Mouse (Mus musculus): ENCODE measurements around the gene Shf. TPM values are rescaled to one million over a fixed set of nuclear protein-coding genes. Genes with fewer than 3 reads are reported as not detected.
"Not testable (repeated sequence)": the region's sequence is repeated elsewhere in the genome, so short reads cannot be mapped to it uniquely, and the experiment has no call there.

Shf gene
- 5.4 and 6.5 TPM in 2 replicates for polyA plus RNA-seq (2016; fragmentation: Nextera tagmentation; extraction: Ambion mirVana)

GRCm38 (mm10) chr2:122368995-122369739 lies at the start of gene Shf:
TSS of gene Shf (minus strand) at chr2:122369162.
- peak within 1 kb of the TSS; percentile 69 for H3K27ac ChIP-seq
- H3K27me3 ChIP-seq: peaks cover 4% of the 10 kb centered on the region; the same call in 1 of the 2 replicates
- peak within 1 kb of the TSS; percentile 91 for H3K4me3 ChIP-seq (replicated peaks)
- peak within 1 kb of the TSS; percentile 93 for H3K9ac ChIP-seq (replicated peaks)
- no peaks in the 10 kb centered on the region for H3K9me3 ChIP-seq
- WGBS: 3% methylated on average over 31 of the region's 54 CpGs
- ATAC-seq (ENCODE audit: insufficient number of reproducible peaks, insufficient read depth, low FRiP score, low TSS enrichment, low read depth): peak; percentile 89
- peaks cover 28% of the 10 kb centered on the region for H3K4me1 ChIP-seq (replicated peaks)
- peaks cover 9% of the 10 kb centered on the region for H3K36me3 ChIP-seq
- peak within 1 kb of the TSS; percentile 88 for H3K4me2 ChIP-seq

- H3K9me3 ChIP-seq: no peaks in the 10 kb centered on the region
- no peak overlapping the region for H3K4me2 ChIP-seq
- no peaks in the 10 kb centered on the region for H3K36me3 ChIP-seq
- H3K27me3 ChIP-seq: no peaks in the 10 kb centered on the region
- H3K4me1 ChIP-seq (replicated peaks): no peaks in the 10 kb centered on the region
- no peak overlapping the region for H3K4me3 ChIP-seq (replicated peaks)
- WGBS: 82% methylated on average over 7 of the region's 7 CpGs
- no peak overlapping the region for H3K27ac ChIP-seq
- no peak for ATAC-seq (ENCODE audit: insufficient number of reproducible peaks, insufficient read depth, low FRiP score, low TSS enrichment, low read depth)
- no peak overlapping the region for H3K9ac ChIP-seq (replicated peaks)
These were observed 40.0 kb upstream of the Shf start for GRCm38 (mm10) chr2:122408928-122409327.

GRCm38 (mm10) chr2:122407607-122408006 lies 38.6 kb upstream of the Shf start:
- 88% methylated on average over 2 of the region's 2 CpGs for WGBS
- ATAC-seq (ENCODE audit: insufficient number of reproducible peaks, insufficient read depth, low FRiP score, low TSS enrichment, low read depth): no peak
- H3K4me1 ChIP-seq (replicated peaks): no peaks in the 10 kb centered on the region
- H3K4me3 ChIP-seq (replicated peaks): no peak overlapping the region
- no peak overlapping the region for H3K4me2 ChIP-seq
- no peak overlapping the region for H3K27ac ChIP-seq
- H3K27me3 ChIP-seq: no peaks in the 10 kb centered on the region
- no peaks in the 10 kb centered on the region for H3K36me3 ChIP-seq
- no peak overlapping the region for H3K9ac ChIP-seq (replicated peaks)
- no peaks in the 10 kb centered on the region for H3K9me3 ChIP-seq

GRCm38 (mm10) chr2:122396150-122396549 lies 27.2 kb upstream of the Shf start:
- Histone ChIP-seq H3K9me3 (no peaks in the 10 kb centered on the region), H3K9ac (replicated peaks) (no peak overlapping the region), H3K4me2 (no peak overlapping the region), H3K4me1 (replicated peaks) (no peaks in the 10 kb centered on the region), H3K27ac (no peak overlapping the region), H3K36me3 (no peaks in the 10 kb centered on the region), H3K4me3 (replicated peaks) (no peak overlapping the region), H3K27me3 (no peaks in the 10 kb centered on the region)
- WGBS: 87% methylated on average over 1 of the region's 1 CpGs
- ATAC-seq (ENCODE audit: insufficient number of reproducible peaks, insufficient read depth, low FRiP score, low TSS enrichment, low read depth): no peak

- WGBS: 93% methylated on average over 3 of the region's 3 CpGs
- H3K9ac ChIP-seq (replicated peaks); ATAC-seq (ENCODE audit: insufficient number of reproducible peaks, insufficient read depth, low FRiP score, low TSS enrichment, low read depth); H3K4me2 ChIP-seq; H3K9me3 ChIP-seq; H3K4me3 ChIP-seq (replicated peaks); H3K27ac ChIP-seq; H3K4me1 ChIP-seq (replicated peaks); H3K27me3 ChIP-seq; H3K36me3 ChIP-seq: not testable (repeated sequence)
These were observed 18.2 kb upstream of the Shf start for GRCm38 (mm10) chr2:122387135-122387534.

GRCm38 (mm10) chr2:122385095-122385494 lies 16.1 kb upstream of the Shf start:
- H3K36me3 ChIP-seq: no peaks in the 10 kb centered on the region

GRCm38 (mm10) chr2:122382121-122382520 lies 13.2 kb upstream of the Shf start:
- 76% methylated on average over 6 of the region's 6 CpGs for WGBS

More at GRCm38 (mm10) chr2:122385095-122385494, 16.1 kb upstream of the Shf start:
- H3K4me1 ChIP-seq (replicated peaks): no peaks in the 10 kb centered on the region
- no peak for ATAC-seq (ENCODE audit: insufficient number of reproducible peaks, insufficient read depth, low FRiP score, low TSS enrichment, low read depth)
- H3K9ac ChIP-seq (replicated peaks): no peak overlapping the region
- WGBS: 38% methylated on average over 3 of the region's 3 CpGs
- no peak overlapping the region for H3K4me2 ChIP-seq
- no peak overlapping the region for H3K4me3 ChIP-seq (replicated peaks)
- H3K27me3 ChIP-seq: no peaks in the 10 kb centered on the region
- H3K9me3 ChIP-seq: no peaks in the 10 kb centered on the region
- no peak overlapping the region for H3K27ac ChIP-seq

GRCm38 (mm10) chr2:122381329-122382103 lies 12.6 kb upstream of the Shf start:
- H3K4me3 ChIP-seq (replicated peaks): no peak overlapping the region
- H3K9ac ChIP-seq (replicated peaks): no peak overlapping the region
- H3K4me1 ChIP-seq (replicated peaks): no peaks in the 10 kb centered on the region
- ATAC-seq (ENCODE audit: insufficient number of reproducible peaks, insufficient read depth, low FRiP score, low TSS enrichment, low read depth): no peak
- no peaks in the 10 kb centered on the region for H3K36me3 ChIP-seq
- H3K27ac ChIP-seq: no peak overlapping the region
- H3K4me2 ChIP-seq: no peak overlapping the region
- H3K27me3 ChIP-seq: no peaks in the 10 kb centered on the region
- WGBS: 78% methylated on average over 16 of the region's 16 CpGs
- no peaks in the 10 kb centered on the region for H3K9me3 ChIP-seq

More at GRCm38 (mm10) chr2:122382121-122382520, 13.2 kb upstream of the Shf start:
- no peaks in the 10 kb centered on the region for H3K9me3 ChIP-seq
- no peak overlapping the region for H3K9ac ChIP-seq (replicated peaks)
- no peak overlapping the region for H3K4me3 ChIP-seq (replicated peaks)
- no peaks in the 10 kb centered on the region for H3K27me3 ChIP-seq
- no peak overlapping the region for H3K27ac ChIP-seq
- no peaks in the 10 kb centered on the region for H3K4me1 ChIP-seq (replicated peaks)
- H3K36me3 ChIP-seq: no peaks in the 10 kb centered on the region
- no peak overlapping the region for H3K4me2 ChIP-seq
- no peak for ATAC-seq (ENCODE audit: insufficient number of reproducible peaks, insufficient read depth, low FRiP score, low TSS enrichment, low read depth)

GRCm38 (mm10) chr2:122380768-122381311 lies 11.9 kb upstream of the Shf start:
- Histone ChIP-seq H3K4me1 (replicated peaks) (no peaks in the 10 kb centered on the region), H3K36me3 (no peaks in the 10 kb centered on the region), H3K9ac (replicated peaks) (no peak overlapping the region), H3K4me2 (peak overlapping the region; percentile 50), H3K27ac (no peak overlapping the region), H3K9me3 (no peaks in the 10 kb centered on the region), H3K4me3 (replicated peaks) (peak overlapping the region; percentile 25), H3K27me3 (no peaks in the 10 kb centered on the region)
- 13% methylated on average over 11 of the region's 11 CpGs for WGBS
- no peak for ATAC-seq (ENCODE audit: insufficient number of reproducible peaks, insufficient read depth, low FRiP score, low TSS enrichment, low read depth)

GRCm38 (mm10) chr2:122379292-122379650 lies 10.3 kb upstream of the Shf start:
- Histone ChIP-seq H3K9me3 (no peaks in the 10 kb centered on the region), H3K27me3 (no peaks in the 10 kb centered on the region), H3K4me1 (replicated peaks) (no peaks in the 10 kb centered on the region), H3K27ac (no peak overlapping the region), H3K9ac (replicated peaks) (no peak overlapping the region), H3K36me3 (no peaks in the 10 kb centered on the region), H3K4me3 (replicated peaks) (no peak overlapping the region), H3K4me2 (no peak overlapping the region)
- 38% methylated on average over 2 of the region's 2 CpGs for WGBS
- ATAC-seq (ENCODE audit: insufficient number of reproducible peaks, insufficient read depth, low FRiP score, low TSS enrichment, low read depth): no peak
